Mouse (Mus musculus) hindbrain, embryonic 15.5 days (tissue): Measurements from ENCODE around the gene Mthfd1l. TPM values are rescaled to one million over a fixed set of nuclear protein-coding genes. Genes with fewer than 3 reads are reported as not detected.
"Not testable (repeated sequence)": the region's sequence is repeated elsewhere in the genome, so short reads cannot be mapped to it uniquely, and the experiment has no call there.

Source experiments
- ATAC-seq: fragments of 200-750 bp; cut with Nextera tagmentation; 2 replicates; pipeline ENCODE4 v1.8.0; 2017; ENCODE audit warnings: low read depth, moderate number of reproducible peaks, moderate TSS enrichment; ENCODE audit not compliant: low FRiP score
- H3K27ac ChIP-seq: fragments of 300-500 bp; sonication (generic); replicated peaks from 2 replicates; pipeline ENCODE4 v1.5.1; 2015; ENCODE audit warnings: mild to moderate bottlenecking, inconsistent platforms
- H3K27me3 ChIP-seq: fragments of 300-500 bp; sonication (generic); 2 replicates; pipeline ENCODE4 v1.6.1; 2015; ENCODE audit warnings: control low read depth, inconsistent platforms
- H3K36me3 ChIP-seq: fragments of 300-500 bp; sonication (generic); 2 replicates; pipeline ENCODE4 v1.6.1; 2015; ENCODE audit warnings: control low read depth, inconsistent platforms
- H3K4me1 ChIP-seq: fragments of 300-500 bp; sonication (generic); replicated peaks from 2 replicates; pipeline ENCODE4 v1.6.1; 2015; ENCODE audit warnings: control low read depth, inconsistent platforms
- H3K4me2 ChIP-seq: fragments of 300-500 bp; sonication (generic); 2 replicates; pipeline ENCODE4 v1.6.1; 2015; ENCODE audit warnings: moderate library complexity, mild to moderate bottlenecking, inconsistent platforms
- H3K4me3 ChIP-seq: fragments of 300-500 bp; sonication (generic); 2 replicates; pipeline ENCODE4 v1.5.1; 2015; ENCODE audit warnings: mild to moderate bottlenecking, inconsistent platforms
- H3K9ac ChIP-seq: fragments of 300-500 bp; sonication (generic); 2 replicates; pipeline ENCODE4 v1.6.1; 2015; ENCODE audit warnings: inconsistent platforms
- H3K9me3 ChIP-seq: fragments of 300-500 bp; sonication (generic); 2 replicates; pipeline ENCODE4 v1.6.1; 2016; ENCODE audit warnings: control low read depth, inconsistent platforms
- WGBS: fragments of 180-500 bp; shearing (Covaris S2); methylation state at CpG from one replicate; pipeline ENCODE4 v1.1.7; 2015; 5-methylcytosine and 5-hydroxymethylcytosine counted together
- polyA plus RNA-seq: library from polyadenylated mRNA; unstranded; fragments of >200 nt; fragmentation: Nextera tagmentation; extraction: Ambion mirVana; gene quantifications from 2 replicates; pipeline ENCODE4 v1.2.1, GENCODE M21; 2015

The Mthfd1l gene
- polyA plus RNA-seq, 1 experiment from 2014 or later: 6.1 TPM

GRCm38 (mm10) chr10:4117091-4117490 lies 144.2 kb downstream of the Mthfd1l start:
- H3K27ac ChIP-seq: no peak overlapping the region
- H3K36me3 ChIP-seq: no peaks in the 10 kb centered on the region
- H3K9ac ChIP-seq: no peak overlapping the region
- 51% methylated on average over 7 of the region's 7 CpGs for WGBS
- H3K4me3 ChIP-seq: no peak overlapping the region
- no peaks in the 10 kb centered on the region for H3K27me3 ChIP-seq
- ATAC-seq: no peak
- H3K4me2 ChIP-seq: no peak overlapping the region
- no peaks in the 10 kb centered on the region for H3K9me3 ChIP-seq
- H3K4me1 ChIP-seq: peaks cover 14% of the 10 kb centered on the region

- Histone ChIP-seq H3K4me3 (no peak overlapping the region), H3K9me3 (no peaks in the 10 kb centered on the region), H3K9ac (no peak overlapping the region), H3K27ac (no peak overlapping the region), H3K4me2 (no peak overlapping the region), H3K4me1 (no peaks in the 10 kb centered on the region), H3K36me3 (no peaks in the 10 kb centered on the region), H3K27me3 (no peaks in the 10 kb centered on the region)
- ATAC-seq: no peak
- WGBS: 58% methylated on average over 4 of the region's 4 CpGs
These were observed 146.4 kb downstream of the Mthfd1l start for GRCm38 (mm10) chr10:4119287-4119686.

GRCm38 (mm10) chr10:4120708-4121107 lies 147.8 kb downstream of the Mthfd1l start:
- no peaks in the 10 kb centered on the region for H3K9me3 ChIP-seq
- no peaks in the 10 kb centered on the region for H3K36me3 ChIP-seq
- no peak overlapping the region for H3K9ac ChIP-seq
- ATAC-seq: no peak
- H3K27ac ChIP-seq: no peak overlapping the region
- peaks cover 4% of the 10 kb centered on the region; the same call in 1 of the 2 replicates for H3K4me1 ChIP-seq
- no peak overlapping the region for H3K4me3 ChIP-seq
- 73% methylated on average over 10 of the region's 10 CpGs for WGBS
- no peaks in the 10 kb centered on the region for H3K27me3 ChIP-seq
- H3K4me2 ChIP-seq: no peak overlapping the region

- 91% methylated on average over 1 of the region's 1 CpGs for WGBS
- H3K9ac ChIP-seq: no peak overlapping the region
- ATAC-seq: no peak
These were observed 148.3 kb downstream of the Mthfd1l start for GRCm38 (mm10) chr10:4121197-4121596.

GRCm38 (mm10) chr10:4123280-4123945 lies 150.5 kb downstream of the Mthfd1l start:
- H3K36me3 ChIP-seq, H3K9me3 ChIP-seq, H3K4me3 ChIP-seq, H3K4me1 ChIP-seq, H3K27me3 ChIP-seq, ATAC-seq, H3K9ac ChIP-seq, H3K27ac ChIP-seq, H3K4me2 ChIP-seq: not testable (repeated sequence)
- 84% methylated on average over 7 of the region's 7 CpGs for WGBS

More at GRCm38 (mm10) chr10:4121197-4121596, 148.3 kb downstream of the Mthfd1l start:
- H3K27ac ChIP-seq: no peak overlapping the region
- peaks cover 4% of the 10 kb centered on the region; the same call in 1 of the 2 replicates for H3K4me1 ChIP-seq
- H3K9me3 ChIP-seq: no peaks in the 10 kb centered on the region
- H3K36me3 ChIP-seq: no peaks in the 10 kb centered on the region
- no peak overlapping the region for H3K4me2 ChIP-seq
- H3K4me3 ChIP-seq: no peak overlapping the region
- no peaks in the 10 kb centered on the region for H3K27me3 ChIP-seq

- WGBS: 87% methylated on average over 1 of the region's 1 CpGs
- Histone ChIP-seq H3K9me3 (no peaks in the 10 kb centered on the region), H3K27me3 (no peaks in the 10 kb centered on the region), H3K4me1 (peaks cover 4% of the 10 kb centered on the region; the same call in 1 of the 2 replicates), H3K27ac (no peak overlapping the region), H3K4me2 (no peak overlapping the region), H3K36me3 (no peaks in the 10 kb centered on the region), H3K4me3 (no peak overlapping the region), H3K9ac (no peak overlapping the region)
- ATAC-seq: no peak
These were observed 151.2 kb downstream of the Mthfd1l start for GRCm38 (mm10) chr10:4124148-4124547.

GRCm38 (mm10) chr10:4125232-4125631 lies 152.3 kb downstream of the Mthfd1l start:
- H3K9ac ChIP-seq: no peak overlapping the region
- H3K27me3 ChIP-seq: no peaks in the 10 kb centered on the region
- H3K4me1 ChIP-seq: peaks cover 4% of the 10 kb centered on the region; the same call in 1 of the 2 replicates
- H3K9me3 ChIP-seq: no peaks in the 10 kb centered on the region
- no peaks in the 10 kb centered on the region for H3K36me3 ChIP-seq
- no peak overlapping the region for H3K27ac ChIP-seq
- WGBS: 62% methylated on average over 7 of the region's 7 CpGs
- no peak for ATAC-seq
- no peak overlapping the region for H3K4me2 ChIP-seq
- no peak overlapping the region for H3K4me3 ChIP-seq

- no peak overlapping the region for H3K4me3 ChIP-seq
- H3K4me1 ChIP-seq: peaks cover 4% of the 10 kb centered on the region; the same call in 1 of the 2 replicates
- H3K9me3 ChIP-seq: no peaks in the 10 kb centered on the region
- no peak for ATAC-seq
- H3K9ac ChIP-seq: no peak overlapping the region
- H3K36me3 ChIP-seq: no peaks in the 10 kb centered on the region
- H3K27ac ChIP-seq: no peak overlapping the region
- WGBS: 59% methylated on average over 8 of the region's 8 CpGs
- no peaks in the 10 kb centered on the region for H3K27me3 ChIP-seq
- H3K4me2 ChIP-seq: no peak overlapping the region
These were observed 153.6 kb downstream of the Mthfd1l start for GRCm38 (mm10) chr10:4126335-4127012.

- ATAC-seq: no peak
- H3K4me3 ChIP-seq: no peak overlapping the region
- H3K9ac ChIP-seq: no peak overlapping the region
- H3K9me3 ChIP-seq: no peaks in the 10 kb centered on the region
- H3K27me3 ChIP-seq: no peaks in the 10 kb centered on the region
- 67% methylated on average over 10 of the region's 10 CpGs for WGBS
- H3K4me2 ChIP-seq: no peak overlapping the region
- no peaks in the 10 kb centered on the region for H3K36me3 ChIP-seq
- no peak overlapping the region for H3K27ac ChIP-seq
- H3K4me1 ChIP-seq: peaks cover 4% of the 10 kb centered on the region; the same call in 1 of the 2 replicates
These were observed 155.5 kb downstream of the Mthfd1l start for GRCm38 (mm10) chr10:4128411-4128810.

GRCm38 (mm10) chr10:4128915-4129314 lies 156.0 kb downstream of the Mthfd1l start:
- no peak overlapping the region for H3K9ac ChIP-seq
- no peak overlapping the region for H3K27ac ChIP-seq
- H3K36me3 ChIP-seq: no peaks in the 10 kb centered on the region
- H3K9me3 ChIP-seq: no peaks in the 10 kb centered on the region
- WGBS: 78% methylated on average over 4 of the region's 4 CpGs
- H3K27me3 ChIP-seq: no peaks in the 10 kb centered on the region
- ATAC-seq: no peak
- no peak overlapping the region for H3K4me3 ChIP-seq
- H3K4me2 ChIP-seq: no peak overlapping the region
- H3K4me1 ChIP-seq: peaks cover 4% of the 10 kb centered on the region; the same call in 1 of the 2 replicates

- Histone ChIP-seq H3K4me1 (peaks cover 4% of the 10 kb centered on the region; the same call in 1 of the 2 replicates), H3K9ac (no peak overlapping the region), H3K27me3 (no peaks in the 10 kb centered on the region), H3K4me3 (no peak overlapping the region), H3K27ac (no peak overlapping the region), H3K4me2 (no peak overlapping the region), H3K36me3 (no peaks in the 10 kb centered on the region), H3K9me3 (no peaks in the 10 kb centered on the region)
- WGBS: 88% methylated on average over 8 of the region's 8 CpGs
- ATAC-seq: no peak
These were observed 156.5 kb downstream of the Mthfd1l start for GRCm38 (mm10) chr10:4129461-4129860.

- no peak overlapping the region for H3K4me3 ChIP-seq
- no peaks in the 10 kb centered on the region for H3K27me3 ChIP-seq
- no peak overlapping the region for H3K27ac ChIP-seq
- WGBS: 89% methylated on average over 11 of the region's 11 CpGs
- H3K9me3 ChIP-seq: no peaks in the 10 kb centered on the region
- ATAC-seq: no peak
- H3K36me3 ChIP-seq: no peaks in the 10 kb centered on the region
- H3K4me2 ChIP-seq: no peak overlapping the region
- peaks cover 2% of the 10 kb centered on the region; the same call in 1 of the 2 replicates for H3K4me1 ChIP-seq
- H3K9ac ChIP-seq: no peak overlapping the region
These were observed 157.2 kb downstream of the Mthfd1l start for GRCm38 (mm10) chr10:4130034-4130607.
